Mouse (Mus musculus) CH12.LX (cell line): ENCODE results near the gene Cop1.

ENCODE experiments used
- CTCF ChIP-seq, 2 experiments: IDR thresholded peaks in 1 of 2; conservative IDR thresholded peaks in 1 of 2; 2 replicates each; pipeline ENCODE4 v1.5.1; 2011 to 2012; ENCODE audit warnings: low read depth in 2 of 2, low read length in 2 of 2, improper control_type of control experiment in 1 of 2, inconsistent platforms in 1 of 2, mild to moderate bottlenecking in 1 of 2, moderate library complexity in 1 of 2
- E2F4 ChIP-seq: IDR thresholded peaks from 2 replicates; pipeline ENCODE4 v1.6.1; 2011; ENCODE audit warnings: low read depth, low read length, improper control_type of control experiment; ENCODE audit not compliant: insufficient replicate concordance
- ELF1 ChIP-seq: IDR thresholded peaks from 2 replicates; pipeline ENCODE4 v1.6.1; 2014; ENCODE audit warnings: low read depth, mild to moderate bottlenecking, inconsistent platforms, low read length, improper control_type of control experiment
- EP300 ChIP-seq: IDR thresholded peaks from 2 replicates; pipeline ENCODE4 v1.6.1; 2011; ENCODE audit warnings: low read length, improper control_type of control experiment
- ETS1 ChIP-seq: conservative IDR thresholded peaks from 2 replicates; pipeline ENCODE4 v1.6.1; 2012; ENCODE audit warnings: low read depth, mild to moderate bottlenecking, inconsistent platforms, low read length, improper control_type of control experiment, moderate library complexity
- MAFK ChIP-seq: IDR thresholded peaks from 2 replicates; pipeline ENCODE4 v1.6.1; 2011; ENCODE audit warnings: low read length, improper control_type of control experiment; ENCODE audit not compliant: insufficient replicate concordance
- MAX ChIP-seq: IDR thresholded peaks from 2 replicates; pipeline ENCODE4 v1.6.1; 2011; ENCODE audit warnings: low read length, improper control_type of control experiment
- MYC ChIP-seq: IDR thresholded peaks from 2 replicates; pipeline ENCODE4 v1.6.1; 2011; ENCODE audit warnings: low read depth, mild to moderate bottlenecking, improper control_type of control experiment, low read length
- NELFE ChIP-seq: IDR thresholded peaks from 2 replicates; pipeline ENCODE4 v1.6.1; 2011; ENCODE audit warnings: low read depth, low read length, improper control_type of control experiment
- NRF1 ChIP-seq: IDR thresholded peaks from 2 replicates; pipeline ENCODE4 v1.6.1; 2014; ENCODE audit warnings: low read depth, mild to moderate bottlenecking, inconsistent platforms, low read length, improper control_type of control experiment, moderate library complexity
- POLR2A ChIP-seq: IDR thresholded peaks from 2 replicates; pipeline ENCODE4 v1.6.1; 2011; ENCODE audit warnings: low read depth, mild to moderate bottlenecking, improper control_type of control experiment, low read length
- POLR2AphosphoS2 ChIP-seq: IDR thresholded peaks from 2 replicates; pipeline ENCODE4 v1.6.1; 2011; ENCODE audit warnings: low read depth, low read length, improper control_type of control experiment
- USF2 ChIP-seq: conservative IDR thresholded peaks from 2 replicates; pipeline ENCODE4 v1.6.1; 2011; ENCODE audit warnings: low read depth, low read length, improper control_type of control experiment
- ZC3H11A ChIP-seq: IDR thresholded peaks from 2 replicates; pipeline ENCODE4 v1.6.1; 2012; ENCODE audit warnings: low read depth, mild to moderate bottlenecking, inconsistent platforms, low read length, improper control_type of control experiment

DNA sequence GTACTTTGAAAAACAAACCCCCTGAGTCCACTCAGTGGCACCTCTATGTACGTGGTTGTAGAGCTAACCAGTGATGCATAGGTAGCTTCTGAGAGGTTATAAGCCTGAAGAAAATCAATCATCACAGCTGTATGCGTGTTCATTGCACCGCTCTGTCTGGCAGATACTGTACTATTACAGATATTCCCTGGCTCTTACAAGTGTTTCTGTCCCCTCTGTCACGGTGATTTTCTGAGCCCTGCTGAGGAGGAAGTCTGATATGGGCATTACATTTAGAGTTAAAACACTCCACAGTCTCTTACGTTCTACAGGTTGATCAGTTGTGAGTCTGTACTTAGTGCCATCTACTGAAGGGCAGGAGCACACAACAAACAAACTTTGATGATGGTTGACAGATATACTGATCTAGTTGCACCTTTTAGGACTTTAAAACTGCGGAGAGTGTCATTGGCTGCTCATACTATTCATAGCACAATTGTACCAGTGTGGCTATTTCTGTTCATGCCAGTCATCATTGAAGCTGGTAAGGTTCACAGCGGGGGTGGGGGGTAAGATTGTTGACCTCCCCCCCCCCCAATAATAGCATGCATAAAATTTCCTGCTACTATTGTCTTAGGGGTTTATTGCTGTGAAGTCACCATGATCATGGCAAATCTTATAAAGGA lies 69.4 kb downstream of the Cop1 start:
- TF ChIP-seq POLR2A: no peak
- no peak for TF ChIP-seq EP300
- TF ChIP-seq MYC: no peak
- no peak for TF ChIP-seq CTCF (conservative IDR thresholded peaks at IDR 0.05 in 1 of 2, IDR thresholded peaks at IDR 0.05 in 1 of 2; ENCODE audit: low read depth in 2 of 2, low read length in 2 of 2)
- TF ChIP-seq MAX: no peak
- no peak for TF ChIP-seq E2F4
- TF ChIP-seq ETS1: no peak
- no peak for TF ChIP-seq NELFE
- TF ChIP-seq USF2: no peak
- no peak for TF ChIP-seq ELF1
- no peak for TF ChIP-seq MAFK
- no peak for TF ChIP-seq NRF1
- TF ChIP-seq POLR2AphosphoS2: no peak
- TF ChIP-seq ZC3H11A: no peak
